Mouse (Mus musculus) spleen, postnatal 36 days (tissue): ENCODE data around the gene Gjd3.
A peak's percentile ranks its signal among the peaks of the same experiment; 100 is the strongest.

ENCODE experiments used
- DNase-seq, 2 experiments: peaks; one replicate each; pipeline ENCODE4 v3.0.0; 2022; ENCODE audit warnings: low spot score in 2 of 2, mixed read lengths in 1 of 2

The Gjd3 gene

DNA sequence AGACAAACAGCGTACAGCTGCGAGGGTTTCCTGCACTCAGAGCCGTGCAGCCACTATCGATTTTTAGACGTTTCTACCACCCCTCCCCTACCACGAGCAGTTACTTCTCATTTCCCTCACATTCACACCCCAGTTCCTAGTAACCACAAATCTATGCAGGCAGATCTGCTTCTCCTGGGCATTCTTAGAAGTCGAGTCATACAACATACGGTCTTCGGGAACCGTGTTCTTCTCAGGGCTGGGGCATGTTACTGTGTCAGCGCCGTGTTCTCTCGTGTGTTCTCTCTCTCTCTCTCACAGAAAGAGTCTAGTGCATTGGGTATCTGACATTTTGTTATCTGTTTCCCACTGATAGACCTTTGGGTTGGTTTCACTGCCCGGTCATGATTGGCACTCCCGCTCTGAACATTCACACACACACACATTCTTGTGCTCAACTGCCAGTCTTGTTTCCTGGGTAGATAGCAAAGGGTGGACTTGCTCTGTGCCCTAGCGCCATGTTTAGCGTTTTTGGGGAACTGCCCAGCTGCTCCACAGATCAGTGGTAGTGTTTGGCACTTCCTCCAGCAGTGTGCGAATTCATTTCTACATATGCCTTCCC, 34.7 kb downstream of the Gjd3 start:
- DNase-seq: peak; percentile 66 to 70

DNA sequence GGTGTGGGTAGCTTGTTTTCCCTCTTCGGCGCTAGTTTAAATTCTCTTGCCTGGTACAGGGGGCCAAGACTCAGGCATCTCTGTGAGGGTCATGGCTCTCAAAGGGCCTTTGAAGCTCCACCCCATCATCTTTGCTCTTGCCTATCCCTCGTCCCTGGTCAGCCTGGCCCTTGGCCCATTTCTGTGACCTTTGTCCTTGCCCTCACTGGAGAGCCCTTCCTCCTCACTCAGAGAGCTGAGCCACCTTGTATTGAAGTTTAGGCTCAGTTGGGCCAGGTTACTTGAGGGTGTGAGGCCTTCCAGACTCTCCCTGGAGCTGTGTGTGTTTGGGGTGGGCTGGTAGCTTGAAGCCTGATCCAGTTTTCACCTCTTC, 37.2 kb downstream of the Gjd3 start:
- no peak for DNase-seq

DNA sequence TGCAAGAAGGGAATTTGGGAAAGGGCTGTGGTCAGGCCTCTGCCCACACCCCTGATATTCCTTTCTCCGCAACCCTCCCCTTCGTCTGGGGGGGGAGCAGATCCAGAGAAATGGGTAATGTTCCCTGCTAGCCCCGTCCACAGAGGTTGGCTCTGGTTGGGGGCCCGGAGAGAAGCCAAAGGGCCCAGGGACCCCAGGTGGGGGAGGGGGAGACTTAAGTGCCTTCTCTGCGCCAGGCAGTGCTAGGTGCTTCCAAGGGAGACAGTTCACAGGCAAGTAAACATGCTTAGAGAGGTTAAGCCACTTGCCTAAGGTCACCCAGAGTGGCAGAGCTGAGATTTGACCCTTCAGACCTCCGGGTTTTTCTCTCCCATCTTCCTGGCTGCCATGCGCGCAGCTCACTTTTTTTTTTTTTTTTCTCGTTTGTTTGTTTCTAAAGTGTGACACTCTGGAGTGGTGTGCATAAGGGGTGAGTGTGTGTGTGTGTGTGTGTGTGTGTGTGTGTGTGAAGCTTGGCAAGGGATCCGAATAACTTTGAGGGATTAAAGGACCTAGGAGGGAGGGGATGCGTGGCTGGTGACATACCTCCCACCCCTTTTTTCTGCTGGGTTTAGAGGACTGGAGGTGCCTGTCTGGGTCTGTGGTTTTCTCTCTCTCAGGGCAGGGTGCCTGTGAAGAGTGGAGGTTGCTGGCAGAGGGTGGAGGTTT, 37.8 kb downstream of the Gjd3 start:
- peak in 1 of 2 experiments; percentile 54 for DNase-seq

- peak in 1 of 2 experiments; percentile 57 for DNase-seq
Observed at GRCm38 (mm10) chr11:98943741-98944461, 38.9 kb downstream of the Gjd3 start.

- peak; percentile 86 for DNase-seq
Observed at GRCm38 (mm10) chr11:98942923-98943641, 39.7 kb downstream of the Gjd3 start.

- no peak for DNase-seq
Observed at GRCm38 (mm10) chr11:98942555-98942922, 40.3 kb downstream of the Gjd3 start.

GRCm38 (mm10) chr11:98941826-98942550, 40.8 kb downstream of the Gjd3 start:
- DNase-seq: peak; percentile 86 to 90

GRCm38 (mm10) chr11:98941341-98941825, 41.4 kb downstream of the Gjd3 start:
- DNase-seq: no peak

GRCm38 (mm10) chr11:98940776-98941175, 42.0 kb downstream of the Gjd3 start:
- no peak for DNase-seq

GRCm38 (mm10) chr11:98939953-98940641, 42.7 kb downstream of the Gjd3 start:
- no peak for DNase-seq

GRCm38 (mm10) chr11:98939084-98939952, 43.5 kb downstream of the Gjd3 start:
- DNase-seq: peak; percentile 69 to 72

DNA sequence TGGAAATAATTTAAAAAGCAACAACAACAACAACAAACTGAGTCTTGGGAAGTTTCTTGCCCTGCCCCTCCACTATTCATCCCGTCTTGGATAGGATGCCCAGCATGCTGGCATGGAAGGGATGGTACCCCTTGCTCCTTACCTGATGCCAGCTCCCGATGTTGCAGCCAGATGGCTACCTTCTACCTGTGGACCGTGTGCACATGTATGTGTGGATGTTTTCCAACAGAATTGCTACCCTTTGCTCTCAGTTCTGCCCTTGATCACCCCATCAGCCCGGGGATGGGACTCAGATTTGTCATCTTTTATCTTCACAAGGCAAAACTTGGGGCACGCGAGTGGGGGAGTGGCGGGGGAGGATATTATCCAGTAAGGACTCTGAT, 44.1 kb downstream of the Gjd3 start:
- no peak for DNase-seq

GRCm38 (mm10) chr11:98937914-98938694, 44.7 kb downstream of the Gjd3 start:
- peak; percentile 65 to 68 for DNase-seq

GRCm38 (mm10) chr11:98937410-98937913, 45.4 kb downstream of the Gjd3 start:
- DNase-seq: peak; percentile 89 to 90

GRCm38 (mm10) chr11:98936606-98937409, 46.0 kb downstream of the Gjd3 start:
- peak in 1 of 2 experiments; percentile 48 for DNase-seq

DNA sequence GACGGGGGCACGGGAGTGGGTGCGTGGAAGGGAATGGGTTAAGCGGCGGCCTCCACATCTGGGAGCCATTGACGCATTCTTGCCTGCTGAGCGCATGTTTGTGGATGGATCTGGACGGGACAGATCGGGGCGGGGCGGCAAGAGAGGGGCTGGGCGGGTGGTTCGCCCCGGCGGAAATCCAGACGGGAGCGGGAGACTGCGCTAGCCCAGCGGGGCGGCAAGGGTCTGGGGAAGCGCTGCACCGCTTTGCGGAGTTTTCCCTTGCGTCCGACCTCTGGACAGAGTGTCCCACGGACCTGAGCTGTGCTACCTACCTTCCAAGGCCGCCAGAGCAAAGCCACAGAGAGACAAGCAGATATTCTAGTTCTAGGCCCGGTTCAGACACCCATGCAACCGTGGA, 46.6 kb downstream of the Gjd3 start:
- no peak for DNase-seq

DNA sequence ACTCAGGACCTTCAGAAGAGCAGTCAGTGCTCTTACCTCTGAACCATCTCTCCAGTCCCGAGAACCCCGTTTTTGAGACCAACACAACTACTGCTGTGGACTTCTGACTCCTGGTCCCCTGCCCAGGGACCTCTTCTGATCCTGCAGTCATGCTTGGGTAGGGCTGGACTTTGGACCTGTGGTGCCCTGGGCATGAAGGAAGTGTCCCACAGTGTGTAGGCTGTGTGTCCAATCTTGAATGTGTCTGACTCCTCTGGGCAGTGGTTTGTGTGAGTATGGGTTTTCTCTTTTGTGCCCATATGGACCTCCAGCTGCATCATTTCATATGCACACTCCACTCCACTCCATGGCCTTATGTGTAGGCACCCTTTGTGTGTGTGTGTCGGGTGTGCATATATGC, 47.7 kb downstream of the Gjd3 start:
- no peak for DNase-seq

GRCm38 (mm10) chr11:98934367-98934766, 48.4 kb downstream of the Gjd3 start:
- no peak for DNase-seq
